Mouse (Mus musculus): ENCODE measurements around the gene Krtap19-4. TPM values are rescaled to one million over a fixed set of nuclear protein-coding genes. Genes with fewer than 3 reads are reported as not detected.

The Krtap19-4 gene
- polyA plus RNA-seq (2012; rRNA removed) = not detected in 2 replicates

- Histone ChIP-seq H3K27ac (ENCODE audit: insufficient read depth, low read depth, low read length) (no peak within 1 kb of the TSS), H3K27me3 (replicated peaks; ENCODE audit: control insufficient read depth, insufficient read depth, low read length) (no peaks in the 10 kb centered on the region)
These were observed at the start of gene Krtap19-4 for GRCm38 (mm10) chr16:88884989-88885388. TSS of gene Krtap19-4 (minus strand) at chr16:88885089.

DNA sequence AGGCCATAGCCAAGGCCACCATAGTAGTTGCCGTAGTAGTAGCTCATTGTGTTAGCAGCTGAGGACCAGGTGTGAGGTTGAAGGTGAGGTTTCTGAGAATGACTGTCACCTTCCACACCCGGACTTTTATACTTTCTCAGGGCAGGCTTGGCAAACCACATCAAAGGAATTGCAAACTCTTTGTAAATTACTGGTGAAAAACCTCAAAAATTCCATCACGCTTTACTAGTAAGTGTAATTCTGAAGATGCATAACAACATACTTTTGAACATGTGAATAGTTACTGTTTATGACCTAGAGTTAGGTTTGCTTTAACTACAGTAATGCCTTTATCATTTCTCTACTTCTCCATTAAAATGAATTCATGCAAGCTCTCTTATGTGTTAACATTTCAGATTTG is 47.3 kb upstream of the Krtap19-4 start, which contains the start of gene Krtap19-9b:
Krtap19-9b (minus strand) TSS at position 101 of the 400 bp plus-strand sequence.
- H3K36me3 ChIP-seq (ENCODE audit: control insufficient read depth, insufficient read depth, low read length) = no peaks in the 10 kb centered on the region
- H3K4me3 ChIP-seq (ENCODE audit: insufficient read depth, low read depth, low read length) = no peak within 1 kb of the TSS
- no peak for DNase-seq
- 84% methylated on average over 3 of the region's 3 CpGs for WGBS
- no peaks in the 10 kb centered on the region for H3K4me1 ChIP-seq (ENCODE audit: control insufficient read depth, insufficient read depth, low read length)
- no peak for TF ChIP-seq POLR2A (IDR thresholded peaks at IDR 0.05; ENCODE audit: low read depth, low read length)
- TF ChIP-seq CTCF (conservative IDR thresholded peaks at IDR 0.05; ENCODE audit: insufficient read depth, insufficient read length, low read depth, low read length) = no peak
- no peak within 1 kb of the TSS for H3K27ac ChIP-seq (ENCODE audit: insufficient read depth, low read depth, low read length)
- H3K27me3 ChIP-seq (replicated peaks; ENCODE audit: control insufficient read depth, insufficient read depth, low read length) = no peaks in the 10 kb centered on the region

More at GRCm38 (mm10) chr16:88884989-88885388, at the start of gene Krtap19-4:
- no peaks in the 10 kb centered on the region for H3K4me1 ChIP-seq (ENCODE audit: control insufficient read depth, insufficient read depth, low read length)
- no peak for TF ChIP-seq CTCF (conservative IDR thresholded peaks at IDR 0.05; ENCODE audit: insufficient read depth, insufficient read length, low read depth, low read length)
- no peak for TF ChIP-seq POLR2A (IDR thresholded peaks at IDR 0.05; ENCODE audit: low read depth, low read length)
- 92% methylated on average over 5 of the region's 5 CpGs for WGBS
- H3K36me3 ChIP-seq (ENCODE audit: control insufficient read depth, insufficient read depth, low read length) = no peaks in the 10 kb centered on the region
- no peak within 1 kb of the TSS for H3K4me3 ChIP-seq (ENCODE audit: insufficient read depth, low read depth, low read length)
- DNase-seq = no peak

- DNase-seq = no peak
- Histone ChIP-seq H3K4me1 (ENCODE audit: control insufficient read depth, insufficient read depth, low read length) (no peaks in the 10 kb centered on the region), H3K4me3 (ENCODE audit: insufficient read depth, low read depth, low read length) (no peak within 1 kb of the TSS), H3K27ac (ENCODE audit: insufficient read depth, low read depth, low read length) (no peak within 1 kb of the TSS), H3K36me3 (ENCODE audit: control insufficient read depth, insufficient read depth, low read length) (no peaks in the 10 kb centered on the region), H3K27me3 (replicated peaks; ENCODE audit: control insufficient read depth, insufficient read depth, low read length) (no peaks in the 10 kb centered on the region)
- TF ChIP-seq POLR2A (IDR thresholded peaks at IDR 0.05; ENCODE audit: low read depth, low read length) (no peak), CTCF (conservative IDR thresholded peaks at IDR 0.05; ENCODE audit: insufficient read depth, insufficient read length, low read depth, low read length) (no peak)
- WGBS = 94% methylated on average over 6 of the region's 6 CpGs
These were observed 11.5 kb upstream of the Krtap19-4 start, which contains the start of gene Krtap19-5 for GRCm38 (mm10) chr16:88896357-88896756. TSS of gene Krtap19-5 (minus strand) at chr16:88896457.

- 82% methylated on average over 6 of the region's 6 CpGs for WGBS
- no peak for DNase-seq
- Histone ChIP-seq H3K4me1 (ENCODE audit: control insufficient read depth, insufficient read depth, low read length) (no peaks in the 10 kb centered on the region), H3K4me3 (ENCODE audit: insufficient read depth, low read depth, low read length) (no peak overlapping the region), H3K36me3 (ENCODE audit: control insufficient read depth, insufficient read depth, low read length) (no peaks in the 10 kb centered on the region), H3K27ac (ENCODE audit: insufficient read depth, low read depth, low read length) (no peak overlapping the region), H3K27me3 (replicated peaks; ENCODE audit: control insufficient read depth, insufficient read depth, low read length) (no peaks in the 10 kb centered on the region)
- TF ChIP-seq CTCF (conservative IDR thresholded peaks at IDR 0.05; ENCODE audit: insufficient read depth, insufficient read length, low read depth, low read length) (no peak), POLR2A (IDR thresholded peaks at IDR 0.05; ENCODE audit: low read depth, low read length) (no peak)
These were observed 2.0 kb upstream of the Krtap19-4 start for GRCm38 (mm10) chr16:88886870-88887269.

DNA sequence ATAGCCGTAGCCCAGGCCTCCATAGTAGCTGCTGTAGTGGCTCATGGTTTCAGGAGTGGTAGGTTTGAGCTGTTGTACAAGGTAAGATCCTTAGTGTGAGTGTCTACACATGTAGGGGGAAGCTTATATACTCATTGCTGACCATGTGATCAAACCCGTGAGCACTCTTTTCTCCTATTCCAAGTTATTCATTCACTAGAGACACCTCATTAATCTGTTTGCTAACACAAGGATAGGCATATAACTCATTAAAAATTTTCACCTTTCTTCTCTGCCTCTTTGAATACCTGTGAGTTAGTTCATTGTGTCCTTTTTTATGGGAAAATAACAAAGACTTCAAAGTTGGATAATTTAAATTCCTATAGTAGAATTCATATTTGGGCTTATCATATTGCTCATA is 7.0 kb downstream of the Krtap19-4 start, which contains the start of gene Krtap19-3:
Krtap19-3 (minus strand) TSS at position 101 of the 400 bp plus-strand sequence.
- DNase-seq = no peak
- Histone ChIP-seq H3K4me3 (ENCODE audit: insufficient read depth, low read depth, low read length) (no peak within 1 kb of the TSS), H3K36me3 (ENCODE audit: control insufficient read depth, insufficient read depth, low read length) (no peaks in the 10 kb centered on the region), H3K27me3 (replicated peaks; ENCODE audit: control insufficient read depth, insufficient read depth, low read length) (no peaks in the 10 kb centered on the region), H3K4me1 (ENCODE audit: control insufficient read depth, insufficient read depth, low read length) (no peaks in the 10 kb centered on the region), H3K27ac (ENCODE audit: insufficient read depth, low read depth, low read length) (no peak within 1 kb of the TSS)
- TF ChIP-seq CTCF (conservative IDR thresholded peaks at IDR 0.05; ENCODE audit: insufficient read depth, insufficient read length, low read depth, low read length) = no peak
- no peak for TF ChIP-seq POLR2A (IDR thresholded peaks at IDR 0.05; ENCODE audit: low read depth, low read length)
- 69% methylated on average over 2 of the region's 2 CpGs for WGBS

GRCm38 (mm10) chr16:88874169-88874568 is 10.7 kb downstream of the Krtap19-4 start, which contains the start of gene Krtap19-2:
TSS of gene Krtap19-2 (minus strand) at chr16:88874269.
- no peaks in the 10 kb centered on the region for H3K36me3 ChIP-seq (ENCODE audit: control insufficient read depth, insufficient read depth, low read length)
- H3K4me1 ChIP-seq (ENCODE audit: control insufficient read depth, insufficient read depth, low read length) = no peaks in the 10 kb centered on the region
- no peak for DNase-seq
- H3K27me3 ChIP-seq (replicated peaks; ENCODE audit: control insufficient read depth, insufficient read depth, low read length) = no peaks in the 10 kb centered on the region
- H3K27ac ChIP-seq (ENCODE audit: insufficient read depth, low read depth, low read length) = no peak within 1 kb of the TSS
- no peak within 1 kb of the TSS for H3K4me3 ChIP-seq (ENCODE audit: insufficient read depth, low read depth, low read length)
- no peak for TF ChIP-seq CTCF (conservative IDR thresholded peaks at IDR 0.05; ENCODE audit: insufficient read depth, insufficient read length, low read depth, low read length)
- TF ChIP-seq POLR2A (IDR thresholded peaks at IDR 0.05; ENCODE audit: low read depth, low read length) = no peak
- WGBS = 95% methylated on average over 3 of the region's 3 CpGs

GRCm38 (mm10) chr16:88869311-88869710 is 15.6 kb downstream of the Krtap19-4 start, which contains the start of gene Krtap19-1:
TSS of gene Krtap19-1 (minus strand) at chr16:88869411.
- Histone ChIP-seq H3K27me3 (replicated peaks; ENCODE audit: control insufficient read depth, insufficient read depth, low read length) (no peaks in the 10 kb centered on the region), H3K27ac (ENCODE audit: insufficient read depth, low read depth, low read length) (no peak within 1 kb of the TSS), H3K36me3 (ENCODE audit: control insufficient read depth, insufficient read depth, low read length) (no peaks in the 10 kb centered on the region), H3K4me3 (ENCODE audit: insufficient read depth, low read depth, low read length) (no peak within 1 kb of the TSS), H3K4me1 (ENCODE audit: control insufficient read depth, insufficient read depth, low read length) (no peaks in the 10 kb centered on the region)
- 90% methylated on average over 6 of the region's 6 CpGs for WGBS
- no peak for DNase-seq
- TF ChIP-seq CTCF (conservative IDR thresholded peaks at IDR 0.05; ENCODE audit: insufficient read depth, insufficient read length, low read depth, low read length) (no peak), POLR2A (IDR thresholded peaks at IDR 0.05; ENCODE audit: low read depth, low read length) (no peak)
